Mouse (Mus musculus) heart, postnatal 0 days (tissue): Measurements from ENCODE around the gene Abcd2. TPM values are rescaled to one million over a fixed set of nuclear protein-coding genes. Genes with fewer than 3 reads are reported as not detected.
A peak's percentile ranks its signal among the peaks of the same experiment; 100 is the strongest.

Experiments
- ATAC-seq: fragments of 200-750 bp; cut with Nextera tagmentation; 2 replicates; pipeline ENCODE4 v1.8.0; 2017; ENCODE audit warnings: low read depth, moderate number of reproducible peaks, moderate library complexity; ENCODE audit not compliant: insufficient read depth
- DNase-seq: peaks from one replicate; pipeline ENCODE4 v3.0.0-alpha.2; 2016; ENCODE audit warnings: low spot score
- H3K27ac ChIP-seq: fragments of 300-500 bp; sonication (generic); 2 replicates; pipeline ENCODE4 v1.5.1; 2014; ENCODE audit warnings: low read depth, mild to moderate bottlenecking
- H3K27me3 ChIP-seq: fragments of 300-500 bp; sonication (generic); 2 replicates; pipeline ENCODE4 v1.6.1; 2014; ENCODE audit warnings: low read length, mixed read lengths; ENCODE audit not compliant: control insufficient read depth, insufficient read depth
- H3K36me3 ChIP-seq: fragments of 300-500 bp; sonication (generic); replicated peaks from 2 replicates; pipeline ENCODE4 v1.6.1; 2014; ENCODE audit warnings: low read length, mixed read lengths; ENCODE audit not compliant: control insufficient read depth, insufficient read depth
- H3K4me1 ChIP-seq: fragments of 300-500 bp; sonication (generic); 2 replicates; pipeline ENCODE4 v1.6.1; 2014; ENCODE audit warnings: antibody characterized with exemption; ENCODE audit not compliant: control insufficient read depth, insufficient read depth
- H3K4me2 ChIP-seq: fragments of 300-500 bp; sonication (generic); 2 replicates; pipeline ENCODE4 v1.6.1; 2014; ENCODE audit warnings: low read depth, mild to moderate bottlenecking, low read length, moderate library complexity
- H3K4me3 ChIP-seq: fragments of 300-500 bp; sonication (generic); 2 replicates; pipeline ENCODE4 v1.5.1; 2014; ENCODE audit warnings: low read depth, low read length
- H3K9ac ChIP-seq: fragments of 300-500 bp; sonication (generic); replicated peaks from 2 replicates; pipeline ENCODE4 v1.6.1; 2014; ENCODE audit warnings: low read depth, low read length, mixed read lengths
- H3K9me3 ChIP-seq: fragments of 300-500 bp; sonication (generic); replicated peaks from 2 replicates; pipeline ENCODE4 v1.6.1; 2016; ENCODE audit warnings: low read length; ENCODE audit not compliant: control insufficient read depth
- CTCF ChIP-seq: IDR thresholded peaks from 2 replicates; pipeline ENCODE4 v1.5.1; 2016; ENCODE audit warnings: antibody characterized with exemption, control low read depth, low read depth
- EP300 ChIP-seq: IDR thresholded peaks from 2 replicates; pipeline ENCODE4 v1.6.1; 2016; ENCODE audit warnings: antibody characterized with exemption, low read depth
- WGBS: fragments of 180-500 bp; shearing (Covaris S2); extraction: QIAGEN DNeasy Blood & Tissue Kit; methylation state at CpG from one replicate; pipeline ENCODE4 v1.1.7; 2014; 5-methylcytosine and 5-hydroxymethylcytosine counted together
- polyA plus RNA-seq: library from polyadenylated mRNA; unstranded; fragments of >200 nt; fragmentation: Nextera tagmentation; extraction: Ambion mirVana; gene quantifications from 2 replicates; pipeline ENCODE4 v1.2.1, GENCODE M21; 2015
- total RNA-seq: library from RNA; depleted of rRNA; stranded (reverse); fragments of >200 nt; gene quantifications from 2 replicates; pipeline ENCODE4 v1.2.3, GENCODE M21; 2014; ENCODE audit warnings: low replicate concordance; rRNA removed

Gene Abcd2
- total RNA-seq, result 0.38 and 0.73 TPM in 2 replicates
- 0.77 and 1.2 TPM in 2 replicates for polyA plus RNA-seq

GRCm38 (mm10) chr15:91191412-91192222 is at the start of gene Abcd2:
TSS of gene Abcd2 (minus strand) at chr15:91191799.
- Histone ChIP-seq H3K4me2 (peak within 1 kb of the TSS; percentile 69), H3K4me3 (peak within 1 kb of the TSS; percentile 54), H3K4me1 (peaks cover 4% of the 10 kb centered on the region; the same call in 1 of the 2 replicates), H3K27ac (peak within 1 kb of the TSS; percentile 65), H3K9me3 (no peaks in the 10 kb centered on the region), H3K27me3 (no peaks in the 10 kb centered on the region), H3K36me3 (no peaks in the 10 kb centered on the region), H3K9ac (peak within 1 kb of the TSS; percentile 51)
- under 1% methylated on average over 22 of the region's 22 CpGs for WGBS
- TF ChIP-seq EP300, result no peak
- TF ChIP-seq CTCF, result no peak
- peak; percentile 63 for DNase-seq
- peak; percentile 87 for ATAC-seq

GRCm38 (mm10) chr15:91240683-91241335 is 49.2 kb upstream of the Abcd2 start:
- H3K36me3 ChIP-seq, result no peaks in the 10 kb centered on the region
- no peak overlapping the region for H3K4me3 ChIP-seq
- H3K4me1 ChIP-seq, result no peaks in the 10 kb centered on the region
- H3K9ac ChIP-seq, result no peak overlapping the region
- no peak overlapping the region for H3K27ac ChIP-seq
- DNase-seq (no peak), ATAC-seq (no peak)
- H3K27me3 ChIP-seq, result no peaks in the 10 kb centered on the region
- TF ChIP-seq CTCF (no peak), EP300 (no peak)
- WGBS, result 78% methylated on average over 3 of the region's 3 CpGs
- no peaks in the 10 kb centered on the region for H3K9me3 ChIP-seq
- H3K4me2 ChIP-seq, result no peak overlapping the region

- TF ChIP-seq CTCF, result no peak
- no peak for TF ChIP-seq EP300
- H3K4me1 ChIP-seq, result no peaks in the 10 kb centered on the region
- H3K36me3 ChIP-seq, result no peaks in the 10 kb centered on the region
- H3K4me3 ChIP-seq, result no peak overlapping the region
- ATAC-seq (no peak), DNase-seq (no peak)
- H3K9ac ChIP-seq, result no peak overlapping the region
- no peaks in the 10 kb centered on the region for H3K27me3 ChIP-seq
- no peaks in the 10 kb centered on the region for H3K9me3 ChIP-seq
- H3K27ac ChIP-seq, result no peak overlapping the region
- 82% methylated on average over 5 of the region's 5 CpGs for WGBS
- H3K4me2 ChIP-seq, result no peak overlapping the region
Measured at GRCm38 (mm10) chr15:91237294-91237693, 45.7 kb upstream of the Abcd2 start.

GRCm38 (mm10) chr15:91206518-91206917 is 14.9 kb upstream of the Abcd2 start:
- WGBS, result 81% methylated on average over 5 of the region's 5 CpGs
- no peaks in the 10 kb centered on the region for H3K36me3 ChIP-seq
- no peak overlapping the region for H3K9ac ChIP-seq
- no peak overlapping the region for H3K4me3 ChIP-seq
- ATAC-seq (no peak), DNase-seq (no peak)
- H3K27ac ChIP-seq, result no peak overlapping the region
- H3K4me2 ChIP-seq, result no peak overlapping the region
- H3K9me3 ChIP-seq, result no peaks in the 10 kb centered on the region
- TF ChIP-seq EP300 (no peak), CTCF (no peak)
- no peaks in the 10 kb centered on the region for H3K27me3 ChIP-seq
- H3K4me1 ChIP-seq, result no peaks in the 10 kb centered on the region

GRCm38 (mm10) chr15:91203521-91203920 is 11.9 kb upstream of the Abcd2 start:
- Histone ChIP-seq H3K36me3 (no peaks in the 10 kb centered on the region), H3K4me3 (no peak overlapping the region), H3K4me1 (no peaks in the 10 kb centered on the region), H3K27me3 (no peaks in the 10 kb centered on the region), H3K4me2 (no peak overlapping the region), H3K27ac (no peak overlapping the region), H3K9me3 (no peaks in the 10 kb centered on the region), H3K9ac (no peak overlapping the region)
- TF ChIP-seq CTCF (no peak), EP300 (no peak)
- WGBS, result 79% methylated on average over 3 of the region's 3 CpGs
- ATAC-seq (no peak), DNase-seq (no peak)
